Mouse (Mus musculus) erythroblast, embryonic 14.5 days (primary cell): ENCODE data around the gene Arhgef25. TPM values are rescaled to one million over a fixed set of nuclear protein-coding genes. Genes with fewer than 3 reads are reported as not detected.

ENCODE experiments used
- H3K27me3 ChIP-seq: 2 replicates; pipeline ENCODE4 v1.6.1; 2012; ENCODE audit warnings: inconsistent platforms; ENCODE audit not compliant: control insufficient read depth
- H3K36me3 ChIP-seq: 2 replicates; pipeline ENCODE4 v1.6.1; 2012; ENCODE audit warnings: mild to moderate bottlenecking, inconsistent platforms; ENCODE audit not compliant: control insufficient read depth
- H3K4me1 ChIP-seq: 2 replicates; pipeline ENCODE4 v1.6.1; 2012; ENCODE audit warnings: inconsistent platforms; ENCODE audit not compliant: control insufficient read depth
- H3K4me3 ChIP-seq: replicated peaks from 2 replicates; pipeline ENCODE3; 2012; ENCODE audit warnings: moderate library complexity, mild to moderate bottlenecking, inconsistent platforms
- H3K9me3 ChIP-seq: 2 replicates; pipeline ENCODE4 v1.6.1; 2012; ENCODE audit warnings: low read length, inconsistent platforms, mixed read lengths; ENCODE audit not compliant: control insufficient read depth
- GATA1 ChIP-seq: IDR thresholded peaks from 2 replicates; pipeline ENCODE4 v1.6.1; 2012; ENCODE audit warnings: low read length, inconsistent platforms, mixed read lengths
- TAL1 ChIP-seq: IDR thresholded peaks from 3 replicates; pipeline ENCODE4 v1.6.1; 2012; ENCODE audit warnings: low read length, inconsistent platforms, mixed read lengths
- polyA plus RNA-seq: library from polyadenylated mRNA; stranded (reverse); fragments of >175 nt; gene quantifications from 2 replicates; pipeline ENCODE4 v1.2.3, GENCODE M21; 2012

Gene Arhgef25
- 0.47 and 0.52 TPM in 2 replicates for polyA plus RNA-seq

DNA sequence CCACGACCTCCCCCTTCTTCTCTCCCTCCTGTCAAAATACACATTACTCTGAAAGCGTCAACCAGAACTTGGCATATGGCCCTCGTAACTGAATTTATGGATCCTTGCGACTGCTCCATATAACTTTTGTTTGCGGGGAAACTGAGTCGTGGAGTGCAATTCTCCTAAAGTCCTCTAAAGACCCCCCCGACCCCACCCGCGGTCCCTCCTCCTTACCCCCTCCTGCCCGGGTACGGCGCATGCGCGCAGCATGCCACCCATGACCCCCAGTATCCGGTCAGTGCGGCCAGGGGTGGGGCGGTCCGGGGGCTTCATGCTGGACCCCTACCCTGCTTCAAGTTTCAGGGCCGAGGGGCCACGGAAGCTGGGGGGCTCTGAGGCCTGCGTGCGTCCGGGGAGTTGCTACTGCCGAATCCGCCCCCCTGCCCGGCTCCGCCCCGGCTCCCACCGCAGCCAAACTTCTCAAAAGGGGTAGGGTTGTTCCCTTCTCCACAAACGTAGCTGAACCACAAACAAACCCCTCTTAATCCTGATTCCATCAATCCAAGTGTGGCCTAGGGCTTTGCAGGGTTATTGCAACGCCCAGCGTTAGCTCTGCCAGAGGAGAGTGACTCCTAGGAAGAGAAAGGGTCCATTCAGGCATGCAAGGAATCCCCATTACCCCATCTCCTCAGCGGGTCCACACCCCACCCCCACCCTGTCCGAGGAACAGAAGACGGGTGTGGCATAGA lies at the start of gene Arhgef25:
Gene Arhgef25, minus strand, starts transcription at position 433 of the 731 bp plus-strand sequence.
- Histone ChIP-seq H3K4me3 (peak within 1 kb of the TSS; percentile 72), H3K36me3 (peaks cover 19% of the 10 kb centered on the region), H3K9me3 (peaks cover 6% of the 10 kb centered on the region; the same call in 1 of the 2 replicates), H3K4me1 (peaks cover 68% of the 10 kb centered on the region), H3K27me3 (no peaks in the 10 kb centered on the region)
- TF ChIP-seq GATA1, result no peak
- no peak for TF ChIP-seq TAL1

GRCm38 (mm10) chr10:127238241-127238824 lies 48.5 kb upstream of the Arhgef25 start:
- peaks cover 68% of the 10 kb centered on the region for H3K27me3 ChIP-seq
- no peak overlapping the region for H3K4me3 ChIP-seq
- peaks cover 5% of the 10 kb centered on the region; the same call in 1 of the 2 replicates for H3K9me3 ChIP-seq
- no peak for TF ChIP-seq GATA1
- no peak for TF ChIP-seq TAL1
- H3K4me1 ChIP-seq, result no peaks in the 10 kb centered on the region; the same call in 1 of the 2 replicates
- H3K36me3 ChIP-seq, result no peaks in the 10 kb centered on the region

- H3K36me3 ChIP-seq, result no peaks in the 10 kb centered on the region
- H3K4me1 ChIP-seq, result no peaks in the 10 kb centered on the region; the same call in 1 of the 2 replicates
- peaks cover 5% of the 10 kb centered on the region; the same call in 1 of the 2 replicates for H3K9me3 ChIP-seq
- peaks cover 54% of the 10 kb centered on the region for H3K27me3 ChIP-seq
- TF ChIP-seq TAL1 (no peak), GATA1 (no peak)
- no peak overlapping the region for H3K4me3 ChIP-seq
Observed at GRCm38 (mm10) chr10:127236541-127236940, 46.7 kb upstream of the Arhgef25 start.

DNA sequence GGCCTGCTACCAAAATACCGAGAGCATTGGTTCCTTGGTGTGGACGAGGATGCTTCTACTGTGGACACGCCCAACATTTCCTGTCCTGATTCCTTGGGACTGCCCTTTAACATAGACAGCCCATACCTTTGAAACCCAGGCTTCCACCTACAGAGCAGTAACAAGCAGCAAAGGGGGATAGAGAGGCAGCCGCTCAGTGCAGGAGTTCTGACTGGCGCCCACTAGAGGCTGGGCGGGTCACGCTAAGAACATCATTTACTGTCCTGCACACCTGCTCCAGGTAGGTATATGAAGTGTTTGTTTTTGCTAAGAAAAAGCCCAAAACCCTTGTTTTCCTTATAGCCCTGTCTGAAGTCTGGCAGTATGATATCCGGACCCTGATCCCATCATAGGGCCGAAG lies 43.3 kb upstream of the Arhgef25 start:
- Histone ChIP-seq H3K4me1 (peaks cover 21% of the 10 kb centered on the region), H3K36me3 (no peaks in the 10 kb centered on the region), H3K4me3 (no peak overlapping the region), H3K27me3 (peaks cover 40% of the 10 kb centered on the region), H3K9me3 (peaks cover 5% of the 10 kb centered on the region; the same call in 1 of the 2 replicates)
- TF ChIP-seq GATA1 (no peak), TAL1 (no peak)

DNA sequence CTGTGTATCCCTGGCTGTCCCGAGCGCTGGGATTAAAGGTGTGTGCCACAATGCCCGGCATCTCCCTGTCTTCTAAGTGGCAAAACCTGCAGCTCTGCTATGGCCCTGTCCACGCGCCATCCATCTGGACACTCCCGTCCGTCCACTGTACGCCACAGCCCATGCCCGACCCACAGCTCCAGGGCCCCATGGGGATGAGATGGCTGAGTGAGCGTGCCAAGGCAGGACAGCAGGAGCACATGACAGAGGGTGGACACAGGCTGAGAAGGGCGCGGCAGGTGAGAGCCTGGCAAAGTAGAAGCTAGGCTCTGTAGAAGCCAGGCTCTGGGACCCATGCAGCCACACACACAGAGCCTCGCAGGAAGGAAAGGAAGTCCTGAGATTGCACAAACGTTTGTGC lies 41.9 kb upstream of the Arhgef25 start:
- peaks cover 34% of the 10 kb centered on the region for H3K27me3 ChIP-seq
- no peak for TF ChIP-seq GATA1
- no peak for TF ChIP-seq TAL1

GRCm38 (mm10) chr10:127230693-127231092 lies 40.8 kb upstream of the Arhgef25 start:
- H3K4me1 ChIP-seq, result peaks cover 23% of the 10 kb centered on the region
- TF ChIP-seq GATA1, result no peak
- TF ChIP-seq TAL1, result no peak
- H3K9me3 ChIP-seq, result peaks cover 5% of the 10 kb centered on the region; the same call in 1 of the 2 replicates
- no peaks in the 10 kb centered on the region for H3K36me3 ChIP-seq
- no peak overlapping the region for H3K4me3 ChIP-seq
- H3K27me3 ChIP-seq, result peaks cover 32% of the 10 kb centered on the region

More for the DNA sequence above, 41.9 kb upstream of the Arhgef25 start:
- Histone ChIP-seq H3K4me3 (no peak overlapping the region), H3K9me3 (peaks cover 5% of the 10 kb centered on the region; the same call in 1 of the 2 replicates), H3K4me1 (peaks cover 21% of the 10 kb centered on the region), H3K36me3 (no peaks in the 10 kb centered on the region)

GRCm38 (mm10) chr10:127228897-127229296 lies 39.0 kb upstream of the Arhgef25 start:
- H3K36me3 ChIP-seq, result no peaks in the 10 kb centered on the region
- no peaks in the 10 kb centered on the region; the same call in 1 of the 2 replicates for H3K9me3 ChIP-seq
- H3K27me3 ChIP-seq, result peaks cover 32% of the 10 kb centered on the region
- H3K4me1 ChIP-seq, result peaks cover 26% of the 10 kb centered on the region
- no peak for TF ChIP-seq GATA1
- TF ChIP-seq TAL1, result no peak
- H3K4me3 ChIP-seq, result no peak overlapping the region

- Histone ChIP-seq H3K4me3 (no peak overlapping the region), H3K4me1 (peaks cover 31% of the 10 kb centered on the region)
Observed at GRCm38 (mm10) chr10:127227163-127227562, 37.3 kb upstream of the Arhgef25 start.

DNA sequence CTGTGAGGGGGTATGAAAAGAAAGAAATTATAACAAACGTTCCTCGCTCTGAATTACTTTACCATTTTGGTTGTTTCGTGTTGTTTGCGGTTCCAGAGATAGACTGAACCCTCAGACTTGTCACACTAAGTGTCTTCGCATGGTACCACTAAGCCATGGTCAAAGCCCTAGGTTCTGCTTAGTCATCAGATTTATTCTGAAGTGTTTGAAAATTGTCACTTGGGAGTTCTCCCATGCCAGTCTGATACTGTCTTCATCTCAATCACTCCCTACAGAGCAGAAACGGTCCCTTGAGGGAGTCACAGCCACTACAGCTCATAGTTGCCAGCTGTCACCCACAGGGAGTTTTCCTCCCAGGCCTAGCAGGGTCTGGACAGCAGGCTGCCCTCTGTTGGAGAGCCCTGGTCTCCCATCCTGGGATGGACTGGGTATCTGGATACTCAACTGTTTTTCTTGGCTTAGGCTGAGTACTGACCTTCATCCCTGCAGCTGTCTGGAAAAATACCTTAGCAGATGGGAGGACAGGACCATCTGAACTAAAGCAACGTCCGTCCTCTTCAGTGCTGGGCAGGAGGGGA lies 36.5 kb upstream of the Arhgef25 start:
- no peak overlapping the region for H3K4me3 ChIP-seq
- peaks cover 38% of the 10 kb centered on the region for H3K27me3 ChIP-seq
- TF ChIP-seq TAL1 (no peak), GATA1 (no peak)
- no peaks in the 10 kb centered on the region for H3K9me3 ChIP-seq
- H3K36me3 ChIP-seq, result no peaks in the 10 kb centered on the region
- H3K4me1 ChIP-seq, result peaks cover 31% of the 10 kb centered on the region

More at GRCm38 (mm10) chr10:127227163-127227562, 37.3 kb upstream of the Arhgef25 start:
- TF ChIP-seq TAL1, result no peak
- no peak for TF ChIP-seq GATA1
- no peaks in the 10 kb centered on the region for H3K9me3 ChIP-seq
- no peaks in the 10 kb centered on the region for H3K36me3 ChIP-seq
- peaks cover 38% of the 10 kb centered on the region for H3K27me3 ChIP-seq
